Mouse (Mus musculus): Measurements from ENCODE around the gene Casq2. TPM values are rescaled to one million over a fixed set of nuclear protein-coding genes. Genes with fewer than 3 reads are reported as not detected.

Gene Casq2
- polyA plus RNA-seq, 1 experiment from 2014 or later: 1.7 TPM

DNA sequence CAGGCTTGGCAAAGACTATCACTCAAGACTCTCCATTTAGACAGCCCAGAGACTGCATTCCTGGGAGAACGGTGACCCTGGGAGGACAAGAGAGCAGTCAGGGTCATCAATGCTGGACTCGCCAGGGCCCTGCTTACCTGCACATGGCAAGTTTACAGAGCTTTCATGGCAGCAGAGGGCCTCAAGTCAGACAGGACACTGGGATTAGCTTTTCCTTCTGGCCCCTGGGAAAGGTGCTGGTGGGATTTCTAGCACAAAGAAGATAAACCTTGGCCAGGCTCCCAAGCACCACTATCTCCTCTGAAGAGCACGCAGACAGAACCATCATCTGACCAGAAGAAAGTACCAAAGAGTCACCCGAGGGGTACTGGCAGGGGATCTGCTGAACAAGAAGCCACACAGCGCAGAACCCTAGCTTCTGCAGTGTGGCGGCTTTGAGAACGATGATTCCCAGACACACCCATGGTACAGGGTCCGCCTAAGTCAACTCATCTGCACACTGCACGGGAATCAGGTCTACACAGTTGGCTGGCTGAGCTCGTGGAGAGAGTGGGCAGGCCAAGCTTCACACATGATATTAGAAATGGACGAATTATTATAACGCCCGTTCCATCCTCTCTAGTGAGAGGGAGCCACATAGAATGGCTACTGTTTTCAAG lies 1.3 kb upstream of the Casq2 start:
- Histone ChIP-seq H3K4me2 (no peak overlapping the region), H3K9me3 (no peaks in the 10 kb centered on the region), H3K4me1 (0 out of 2 replicates have a peak, but pooled peaks cover 3% of the 10 kb centered on the region), H3K4me3 (replicated peaks) (no peak overlapping the region), H3K9ac (no peak overlapping the region), H3K36me3 (no peaks in the 10 kb centered on the region), H3K27me3 (replicated peaks) (no peaks in the 10 kb centered on the region), H3K27ac (no peak overlapping the region)
- ATAC-seq (ENCODE audit: insufficient read depth, low FRiP score, low read depth): no peak
- WGBS: 66% methylated on average over 13 of the region's 13 CpGs

DNA sequence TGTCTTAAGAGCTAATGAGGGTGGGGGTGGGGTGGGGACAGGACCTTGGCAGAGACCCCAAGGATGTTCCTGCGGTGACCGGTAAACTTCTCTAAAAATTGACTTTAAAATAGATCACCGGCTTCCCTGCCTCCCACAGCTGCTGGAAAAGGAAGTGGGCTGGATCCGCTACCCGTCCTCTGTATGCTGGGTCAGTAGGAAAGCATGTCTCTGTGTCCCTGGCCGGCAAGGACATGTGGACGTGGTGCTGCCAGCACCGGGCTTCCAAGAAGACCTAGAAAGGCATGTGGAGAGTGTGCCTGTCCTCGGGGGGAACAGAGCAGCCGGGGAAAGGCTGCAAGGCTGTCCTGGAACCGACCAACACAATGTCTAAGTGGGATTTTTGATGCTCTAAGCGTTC lies 496 bp upstream of the Casq2 start:
- Histone ChIP-seq H3K9ac (no peak overlapping the region), H3K27me3 (replicated peaks) (no peaks in the 10 kb centered on the region), H3K9me3 (no peaks in the 10 kb centered on the region), H3K4me2 (no peak overlapping the region), H3K4me3 (replicated peaks) (no peak overlapping the region), H3K36me3 (no peaks in the 10 kb centered on the region), H3K4me1 (0 out of 2 replicates have a peak, but pooled peaks cover 3% of the 10 kb centered on the region), H3K27ac (no peak overlapping the region)
- WGBS: 40% methylated on average over 12 of the region's 12 CpGs
- no peak for ATAC-seq (ENCODE audit: insufficient read depth, low FRiP score, low read depth)

DNA sequence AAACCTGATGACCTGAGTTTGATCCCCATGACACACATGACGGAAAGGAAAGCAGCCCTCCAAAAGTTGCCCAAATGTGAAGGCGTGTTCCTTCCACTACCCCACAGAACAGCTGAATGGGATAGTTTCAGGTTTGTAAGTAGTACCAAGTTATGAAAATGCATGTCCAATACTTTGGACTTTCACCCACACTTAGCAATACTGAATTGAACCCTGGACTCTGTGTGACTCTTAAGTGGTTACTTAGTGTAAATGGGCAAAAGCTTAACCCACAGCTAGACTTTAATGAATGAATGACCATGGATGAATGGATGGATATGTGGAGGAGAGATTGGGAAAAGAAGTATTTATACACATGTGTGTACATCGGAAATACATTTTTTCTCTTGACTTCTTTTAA lies 8.6 kb downstream of the Casq2 start:
- H3K4me3 ChIP-seq (replicated peaks): no peak overlapping the region
- no peaks in the 10 kb centered on the region for H3K36me3 ChIP-seq
- H3K27ac ChIP-seq: no peak overlapping the region
- no peak for ATAC-seq (ENCODE audit: insufficient read depth, low FRiP score, low read depth)
- H3K9ac ChIP-seq: no peak overlapping the region
- 84% methylated on average over 3 of the region's 3 CpGs for WGBS
- H3K4me1 ChIP-seq: no peaks in the 10 kb centered on the region; the same call in 1 of the 2 replicates
- H3K4me2 ChIP-seq: no peak overlapping the region
- H3K27me3 ChIP-seq (replicated peaks): no peaks in the 10 kb centered on the region
- no peaks in the 10 kb centered on the region for H3K9me3 ChIP-seq

DNA sequence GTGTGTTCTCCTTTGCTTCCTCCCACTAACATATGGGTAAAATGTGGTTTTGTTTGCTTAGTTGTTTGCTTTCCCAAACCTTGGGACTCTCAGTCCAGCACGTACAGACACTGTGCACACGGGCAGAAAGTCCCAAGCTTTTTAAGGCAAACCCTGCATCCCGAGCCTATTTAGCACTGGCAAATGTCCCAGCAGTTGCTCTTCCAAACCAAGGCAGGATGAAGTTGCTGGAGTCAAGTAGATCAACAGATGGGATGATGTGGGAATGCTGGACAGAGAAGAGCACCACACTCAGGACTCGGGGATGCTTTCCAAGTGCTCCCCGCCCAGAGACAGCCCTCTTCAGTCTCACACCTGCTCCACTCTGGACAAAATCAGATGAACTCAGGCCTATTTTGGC lies 9.2 kb downstream of the Casq2 start:
- H3K27me3 ChIP-seq (replicated peaks): no peaks in the 10 kb centered on the region
- H3K4me3 ChIP-seq (replicated peaks): no peak overlapping the region
- 53% methylated on average over 5 of the region's 5 CpGs for WGBS
- no peaks in the 10 kb centered on the region; the same call in 1 of the 2 replicates for H3K4me1 ChIP-seq
- H3K4me2 ChIP-seq: no peak overlapping the region
- H3K27ac ChIP-seq: peak overlapping the region; percentile 22; the same call in 1 of the 2 replicates
- H3K9ac ChIP-seq: no peak overlapping the region
- ATAC-seq (ENCODE audit: insufficient read depth, low FRiP score, low read depth): peak; percentile 65; the same call in 1 of the 2 replicates
- H3K36me3 ChIP-seq: no peaks in the 10 kb centered on the region
- no peaks in the 10 kb centered on the region for H3K9me3 ChIP-seq

DNA sequence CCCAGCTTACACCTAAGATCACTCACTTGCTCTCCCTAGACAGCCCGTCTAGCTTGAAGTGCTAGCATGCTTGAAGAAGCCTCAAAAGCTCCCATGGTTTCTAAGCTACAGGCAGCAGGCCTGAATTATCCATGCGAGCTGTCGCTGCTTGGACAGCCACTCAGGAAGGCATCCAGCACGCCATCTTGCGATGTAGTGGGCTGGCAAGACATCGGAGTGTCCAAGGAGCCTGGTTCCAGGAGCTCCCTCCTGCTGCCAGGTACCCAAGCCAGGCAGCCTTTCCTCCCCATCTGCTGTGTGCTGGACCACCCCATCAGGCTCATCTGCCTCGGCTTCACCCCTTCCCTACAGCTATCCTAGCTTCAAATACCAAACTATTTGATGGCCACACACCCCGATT lies 10.2 kb downstream of the Casq2 start:
- 83% methylated on average over 8 of the region's 8 CpGs for WGBS
- Histone ChIP-seq H3K4me3 (replicated peaks) (no peak overlapping the region), H3K9me3 (no peaks in the 10 kb centered on the region), H3K27me3 (replicated peaks) (no peaks in the 10 kb centered on the region), H3K9ac (no peak overlapping the region), H3K36me3 (no peaks in the 10 kb centered on the region), H3K4me2 (no peak overlapping the region), H3K27ac (no peak overlapping the region), H3K4me1 (no peaks in the 10 kb centered on the region; the same call in 1 of the 2 replicates)
- no peak for ATAC-seq (ENCODE audit: insufficient read depth, low FRiP score, low read depth)

DNA sequence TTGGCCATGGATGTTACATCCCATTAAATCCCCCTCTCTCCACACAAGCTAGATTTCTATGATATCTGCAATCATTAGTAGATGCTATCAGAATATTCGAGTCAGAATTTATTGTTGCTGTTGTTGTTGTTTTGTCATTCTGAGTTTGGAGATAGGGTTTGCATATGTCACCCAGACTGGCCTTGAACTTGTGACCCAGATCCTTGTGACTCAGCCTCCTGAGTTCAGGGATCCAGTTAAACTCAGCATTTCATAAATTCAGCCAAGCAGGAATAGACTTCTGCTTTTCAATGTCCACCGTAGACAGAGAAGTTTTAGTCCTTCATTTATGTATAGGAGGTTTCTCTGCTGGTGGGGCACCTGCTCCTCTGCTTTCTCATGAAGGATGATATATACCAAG lies 10.8 kb downstream of the Casq2 start:
- Histone ChIP-seq H3K4me1 (no peaks in the 10 kb centered on the region; the same call in 1 of the 2 replicates), H3K9me3 (no peaks in the 10 kb centered on the region), H3K9ac (no peak overlapping the region), H3K36me3 (no peaks in the 10 kb centered on the region), H3K27me3 (replicated peaks) (no peaks in the 10 kb centered on the region), H3K4me2 (no peak overlapping the region), H3K4me3 (replicated peaks) (no peak overlapping the region), H3K27ac (no peak overlapping the region)
- 88% methylated on average over 2 of the region's 2 CpGs for WGBS
- ATAC-seq (ENCODE audit: insufficient read depth, low FRiP score, low read depth): no peak

DNA sequence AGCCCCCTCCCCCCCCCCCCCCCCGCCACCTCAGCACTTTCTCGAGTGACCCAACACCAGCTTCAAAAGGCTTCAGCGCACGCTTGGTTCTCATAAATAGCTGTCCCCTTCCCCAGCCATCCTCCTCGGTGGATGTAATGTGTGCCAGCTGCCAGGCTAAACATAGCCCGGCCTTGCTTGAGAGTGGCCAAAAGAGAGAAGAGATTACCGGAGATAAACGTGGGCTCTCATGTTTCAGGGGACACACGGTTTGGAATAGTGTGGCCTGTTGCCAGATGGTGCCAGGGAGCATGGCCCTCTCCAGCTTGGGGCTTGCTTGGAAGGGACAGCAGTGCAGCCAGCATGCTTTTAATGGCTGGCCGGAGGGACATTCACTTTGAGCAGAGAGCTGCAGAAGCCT lies 13.0 kb downstream of the Casq2 start:
- no peaks in the 10 kb centered on the region for H3K9me3 ChIP-seq
- no peak for ATAC-seq (ENCODE audit: insufficient read depth, low FRiP score, low read depth)

DNA sequence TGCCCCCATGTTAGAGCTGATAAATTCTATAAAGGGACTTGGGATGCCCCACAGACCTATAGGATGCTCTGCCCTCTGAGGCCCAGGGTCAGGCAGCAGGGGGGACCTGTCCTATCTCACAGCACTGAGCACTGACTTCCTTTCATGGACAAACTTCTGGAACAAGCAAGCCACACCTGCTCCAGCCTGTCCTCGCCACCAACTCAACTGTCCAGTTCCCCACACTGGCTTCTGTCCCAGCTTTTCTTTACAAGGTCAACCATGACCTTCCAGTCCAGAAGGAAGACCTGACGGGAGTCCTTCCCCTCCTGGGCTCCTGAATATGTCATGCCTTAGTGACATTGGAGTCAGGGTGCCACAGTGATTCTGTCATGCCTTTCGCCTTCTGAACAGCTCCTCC lies 13.6 kb downstream of the Casq2 start:
- Histone ChIP-seq H3K4me1 (no peaks in the 10 kb centered on the region; the same call in 1 of the 2 replicates), H3K4me2 (no peak overlapping the region), H3K9me3 (no peaks in the 10 kb centered on the region), H3K27ac (no peak overlapping the region), H3K36me3 (no peaks in the 10 kb centered on the region), H3K4me3 (replicated peaks) (no peak overlapping the region), H3K27me3 (replicated peaks) (no peaks in the 10 kb centered on the region), H3K9ac (no peak overlapping the region)
- WGBS: 85% methylated on average over 3 of the region's 3 CpGs
- no peak for ATAC-seq (ENCODE audit: insufficient read depth, low FRiP score, low read depth)

More for the DNA sequence above, 13.0 kb downstream of the Casq2 start:
- Histone ChIP-seq H3K9ac (no peak overlapping the region), H3K27ac (no peak overlapping the region), H3K4me2 (no peak overlapping the region), H3K36me3 (no peaks in the 10 kb centered on the region), H3K4me3 (replicated peaks) (no peak overlapping the region), H3K27me3 (replicated peaks) (no peaks in the 10 kb centered on the region), H3K4me1 (no peaks in the 10 kb centered on the region; the same call in 1 of the 2 replicates)
- WGBS: 41% methylated on average over 9 of the region's 10 CpGs

DNA sequence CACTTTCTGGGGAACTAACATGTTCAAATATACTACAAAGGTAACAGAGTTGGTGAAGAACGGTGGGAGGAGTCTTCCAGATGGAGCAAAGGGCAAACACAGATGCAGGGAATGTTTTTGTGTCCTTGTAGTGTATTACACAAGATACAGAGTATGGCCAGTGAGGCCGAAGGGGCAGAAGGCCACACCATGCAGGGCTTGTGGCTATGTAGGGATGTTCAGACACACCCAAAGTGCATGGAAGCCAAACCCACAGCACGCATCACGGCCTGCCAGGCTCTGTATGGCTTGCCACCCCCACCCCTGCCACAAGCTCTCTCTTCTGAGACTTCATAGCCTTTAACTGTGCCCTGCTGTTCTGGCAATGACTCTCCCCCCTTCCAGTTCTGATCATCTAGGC lies 15.2 kb downstream of the Casq2 start:
- Histone ChIP-seq H3K36me3 (no peaks in the 10 kb centered on the region), H3K27ac (no peak overlapping the region), H3K4me1 (no peaks in the 10 kb centered on the region), H3K9me3 (no peaks in the 10 kb centered on the region), H3K27me3 (replicated peaks) (no peaks in the 10 kb centered on the region), H3K9ac (no peak overlapping the region), H3K4me2 (no peak overlapping the region), H3K4me3 (replicated peaks) (no peak overlapping the region)
- whole genome bisulfite sequencing: 79% methylated on average over 4 of the region's 4 CpGs
- ATAC-seq (ENCODE audit: insufficient read depth, low FRiP score, low read depth): no peak

DNA sequence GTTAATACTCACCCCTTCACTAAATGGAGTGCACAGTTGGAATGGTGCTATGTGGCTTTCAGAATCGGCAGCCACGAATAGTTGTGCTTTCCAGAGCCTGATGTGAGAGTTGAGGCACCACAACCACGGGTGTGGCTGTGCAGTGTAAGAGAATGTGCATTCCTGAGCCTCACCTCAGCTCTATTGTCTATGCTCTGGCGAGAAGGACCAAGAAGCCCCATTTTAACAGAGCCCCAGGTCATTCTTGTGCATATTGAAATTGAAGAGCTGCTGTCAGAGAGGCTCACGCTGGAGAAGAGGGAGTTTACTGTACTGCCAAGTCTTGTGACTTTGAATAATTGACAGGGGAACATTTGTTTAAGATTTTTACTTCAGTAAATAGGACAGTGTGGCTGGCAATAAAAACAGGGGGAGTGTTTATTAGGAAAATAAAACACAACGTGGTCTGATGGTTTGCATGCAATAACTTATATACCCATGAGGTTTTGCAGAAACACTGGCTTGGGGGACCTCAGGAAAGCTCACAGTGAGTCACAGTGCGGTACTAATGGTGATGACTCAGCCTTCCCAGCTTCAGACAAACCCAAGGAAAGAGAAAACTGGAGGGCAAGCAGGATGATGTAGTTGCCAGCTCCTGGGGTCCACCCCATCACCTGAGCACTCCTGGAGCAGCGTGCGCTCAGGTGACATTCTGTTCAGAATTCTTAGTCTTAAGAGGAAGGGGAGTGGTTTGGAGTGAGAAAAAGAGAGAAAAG lies 17.8 kb downstream of the Casq2 start:
- Histone ChIP-seq H3K27ac (no peak overlapping the region), H3K4me2 (no peak overlapping the region), H3K4me1 (no peaks in the 10 kb centered on the region), H3K36me3 (no peaks in the 10 kb centered on the region), H3K9me3 (no peaks in the 10 kb centered on the region), H3K4me3 (replicated peaks) (no peak overlapping the region), H3K27me3 (replicated peaks) (no peaks in the 10 kb centered on the region), H3K9ac (no peak overlapping the region)
- WGBS: 63% methylated on average over 9 of the region's 9 CpGs
- ATAC-seq (ENCODE audit: insufficient read depth, low FRiP score, low read depth): no peak

DNA sequence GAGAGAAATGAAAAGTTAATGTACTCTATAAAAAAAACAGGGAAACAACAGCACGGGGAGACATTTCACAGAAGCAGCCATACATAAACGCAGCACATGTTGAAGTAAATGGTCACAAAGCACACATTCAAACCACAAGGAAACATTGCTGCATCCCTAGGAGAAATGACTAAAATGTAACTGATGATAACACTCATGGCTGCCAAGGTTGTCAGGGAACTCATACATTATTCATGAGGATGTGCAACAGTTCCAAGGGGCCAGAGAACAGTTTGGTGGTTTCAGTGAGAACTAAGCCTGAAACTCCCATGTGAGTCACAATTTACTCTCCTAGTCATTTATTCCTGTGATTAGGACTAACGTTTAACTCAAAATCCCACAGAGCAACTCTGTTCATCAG lies 22.0 kb downstream of the Casq2 start:
- no peak overlapping the region for H3K27ac ChIP-seq
- 70% methylated on average over 3 of the region's 3 CpGs for WGBS
- no peak for ATAC-seq (ENCODE audit: insufficient read depth, low FRiP score, low read depth)

DNA sequence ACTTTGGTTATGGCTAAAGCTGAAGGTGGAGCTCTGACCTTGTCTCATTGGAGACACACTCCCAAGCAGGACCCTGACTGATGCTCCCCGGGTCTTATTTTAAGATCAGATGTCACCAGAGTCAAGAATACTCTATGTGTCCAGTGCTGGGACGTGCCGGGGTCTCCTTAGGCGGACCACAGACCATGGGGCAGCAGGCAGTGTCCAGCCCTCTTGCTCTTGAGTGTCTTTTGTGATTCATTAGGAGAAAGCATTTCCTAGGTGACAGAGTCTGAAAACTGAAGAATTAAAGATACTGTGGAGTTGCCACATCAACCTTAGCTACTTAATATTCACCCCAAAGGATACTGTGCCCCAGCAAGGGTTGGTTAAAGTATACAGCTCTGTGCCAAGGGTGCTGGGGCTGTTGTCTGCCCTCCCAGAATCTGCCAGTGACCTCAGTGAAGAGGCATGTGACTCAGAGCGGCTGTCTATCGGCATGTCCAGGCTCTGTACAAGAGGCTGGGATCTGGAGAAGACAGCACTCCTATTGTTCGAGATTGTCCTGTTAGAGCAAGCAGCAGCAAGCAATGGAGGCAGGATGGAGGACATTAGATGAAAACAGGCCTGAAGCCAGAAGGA lies 25.9 kb downstream of the Casq2 start:
- no peak for ATAC-seq (ENCODE audit: insufficient read depth, low FRiP score, low read depth)
- Histone ChIP-seq H3K9ac (no peak overlapping the region), H3K4me2 (no peak overlapping the region), H3K4me1 (no peaks in the 10 kb centered on the region), H3K9me3 (no peaks in the 10 kb centered on the region), H3K27ac (no peak overlapping the region), H3K4me3 (replicated peaks) (no peak overlapping the region), H3K27me3 (replicated peaks) (no peaks in the 10 kb centered on the region), H3K36me3 (no peaks in the 10 kb centered on the region)
- 74% methylated on average over 7 of the region's 7 CpGs for WGBS

More for the DNA sequence above, 22.0 kb downstream of the Casq2 start:
- no peaks in the 10 kb centered on the region for H3K4me1 ChIP-seq
- H3K4me3 ChIP-seq (replicated peaks): no peak overlapping the region
- no peaks in the 10 kb centered on the region for H3K9me3 ChIP-seq
- H3K4me2 ChIP-seq: no peak overlapping the region
- no peaks in the 10 kb centered on the region for H3K27me3 ChIP-seq (replicated peaks)
- H3K36me3 ChIP-seq: no peaks in the 10 kb centered on the region
- H3K9ac ChIP-seq: no peak overlapping the region

All from stomach, embryonic 15.5 days (tissue).